Mouse (Mus musculus) MEL (cell line): ENCODE data around the gene Nolc1.

Experiments
- CTCF ChIP-seq, 3 experiments: IDR thresholded peaks in 2 of 3; conservative IDR thresholded peaks in 1 of 3; 2 replicates each; pipeline ENCODE4 v1.5.1; 2011 to 2012; ENCODE audit warnings: low read length in 3 of 3, low read depth in 2 of 3, mild to moderate bottlenecking in 2 of 3, improper control_type of control experiment in 1 of 3, inconsistent platforms in 1 of 3, mixed read lengths in 1 of 3, moderate library complexity in 1 of 3; ENCODE audit not compliant: control insufficient read depth in 1 of 3, insufficient read depth in 1 of 3, poor library complexity in 1 of 3, severe bottlenecking in 1 of 3
- EP300 ChIP-seq, 2 experiments: IDR thresholded peaks; 2 replicates each; pipeline ENCODE4 v1.6.1; 2011; ENCODE audit warnings: improper control_type of control experiment in 2 of 2, low read length in 2 of 2, low read depth in 1 of 2, mild to moderate bottlenecking in 1 of 2
- HCFC1 ChIP-seq: IDR thresholded peaks from 2 replicates; pipeline ENCODE4 v1.6.1; 2012; ENCODE audit warnings: low read depth, mild to moderate bottlenecking, inconsistent platforms, low read length, improper control_type of control experiment, moderate library complexity
- POLR2A ChIP-seq, 2 experiments: IDR thresholded peaks; 2 replicates each; pipeline ENCODE4 v1.6.1; 2011 to 2012; ENCODE audit warnings: low read length in 2 of 2, mild to moderate bottlenecking in 2 of 2, control low read depth in 1 of 2, improper control_type of control experiment in 1 of 2, low read depth in 1 of 2, moderate library complexity in 1 of 2; ENCODE audit not compliant: control insufficient read depth in 1 of 2, insufficient read depth in 1 of 2, poor library complexity in 1 of 2
- TAL1 ChIP-seq: IDR thresholded peaks from 2 replicates; pipeline ENCODE4 v1.6.1; 2012; ENCODE audit warnings: mild to moderate bottlenecking, inconsistent platforms, low read length, moderate library complexity, mixed read lengths
- ZC3H11A ChIP-seq: IDR thresholded peaks from 2 replicates; pipeline ENCODE4 v1.6.1; 2012; ENCODE audit warnings: low read depth, mild to moderate bottlenecking, inconsistent platforms, low read length, improper control_type of control experiment
- ZMIZ1 ChIP-seq: IDR thresholded peaks from 2 replicates; pipeline ENCODE4 v1.6.1; 2012; ENCODE audit warnings: low read depth, mild to moderate bottlenecking, inconsistent platforms, low read length, improper control_type of control experiment, moderate library complexity
- ZNF384 ChIP-seq: IDR thresholded peaks from 2 replicates; pipeline ENCODE4 v1.6.1; 2012; ENCODE audit warnings: low read depth, mild to moderate bottlenecking, inconsistent platforms, low read length, improper control_type of control experiment

DNA sequence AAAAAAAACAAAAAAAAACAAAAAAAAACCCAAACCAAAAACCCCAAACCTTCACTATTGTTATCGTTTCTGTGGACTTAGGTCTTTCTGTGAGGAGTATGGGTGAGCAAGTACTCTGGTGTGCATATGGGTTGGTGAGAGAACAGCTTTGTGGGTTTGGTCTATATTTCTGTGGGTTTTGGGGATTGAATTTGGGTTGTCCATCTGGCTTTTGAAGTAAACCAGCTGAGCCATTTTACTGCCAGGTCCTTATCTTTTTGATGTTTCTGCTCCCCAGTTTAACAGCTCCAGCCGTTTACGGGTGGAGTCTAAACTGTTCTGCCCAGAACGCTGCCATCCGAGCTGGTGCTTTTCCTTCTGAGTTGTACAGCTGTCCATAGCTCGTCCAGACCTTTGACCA is 14.8 kb upstream of the Nolc1 start:
- no peak for TF ChIP-seq POLR2A (IDR thresholded peaks at IDR 0.05; ENCODE audit: control insufficient read depth in 1 of 2, insufficient read depth in 1 of 2, low read depth in 1 of 2, low read length in 2 of 2, poor library complexity in 1 of 2)
- TF ChIP-seq EP300 (IDR thresholded peaks at IDR 0.05; ENCODE audit: low read depth in 1 of 2, low read length in 2 of 2): peak; percentile 68 to 86
- peak; percentile 38; the same call in 1 of the 2 replicates for TF ChIP-seq HCFC1
- TF ChIP-seq ZNF384: peak; percentile 58; the same call in 1 of the 2 replicates
- no peak for TF ChIP-seq CTCF (IDR thresholded peaks at IDR 0.05 in 2 of 3, conservative IDR thresholded peaks at IDR 0.05 in 1 of 3; ENCODE audit: control insufficient read depth in 1 of 3, insufficient read depth in 1 of 3, low read depth in 2 of 3, low read length in 3 of 3, poor library complexity in 1 of 3, severe bottlenecking in 1 of 3)
- no peak for TF ChIP-seq ZC3H11A
- TF ChIP-seq ZMIZ1: no peak
- peak; percentile 42; the same call in 1 of the 2 replicates for TF ChIP-seq TAL1
